Mouse (Mus musculus): ENCODE measurements around the gene Pgap3. TPM values are rescaled to one million over a fixed set of nuclear protein-coding genes. Genes with fewer than 3 reads are reported as not detected.
A peak's percentile ranks its signal among the peaks of the same experiment; 100 is the strongest.

The Pgap3 gene
- 8.0 and 8.6 TPM in 2 replicates for polyA plus RNA-seq (2015; fragmentation: Nextera tagmentation; extraction: Ambion mirVana)

DNA sequence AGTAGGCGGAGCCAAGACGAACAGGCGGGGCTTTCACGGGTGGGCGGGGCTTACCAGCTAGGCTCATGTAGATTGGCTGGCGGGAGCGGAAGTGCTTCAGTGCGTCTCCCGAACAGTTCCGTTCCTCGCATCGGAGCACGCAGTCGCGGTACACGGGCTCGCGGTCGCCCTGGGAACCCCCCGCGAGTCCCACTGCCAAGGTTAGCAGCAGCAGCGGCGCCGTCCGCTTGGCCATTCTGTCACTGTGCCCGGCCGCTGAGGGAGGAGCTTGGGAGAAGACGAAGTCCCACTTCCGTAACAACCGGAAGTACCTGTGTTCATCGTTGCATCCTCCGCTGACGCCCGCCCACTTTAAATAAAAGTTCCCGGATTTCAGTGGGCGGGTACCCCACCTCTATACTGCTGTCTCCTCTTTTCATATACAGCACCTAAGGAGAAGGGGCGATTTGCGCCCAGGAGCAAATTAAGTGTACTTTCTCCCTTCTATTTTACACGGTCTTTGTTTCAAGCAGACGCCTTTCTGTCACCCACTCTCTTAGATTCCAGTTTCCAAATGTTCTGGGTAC lies at the start of gene Pgap3:
Gene Pgap3 (minus strand): TSS at position 330 of the 566 bp plus-strand sequence.
- peaks cover 4% of the 10 kb centered on the region; the same call in 1 of the 2 replicates for H3K4me1 ChIP-seq (ENCODE audit: insufficient read depth, low read depth, low read length)
- H3K9me3 ChIP-seq (ENCODE audit: low read length), result no peaks in the 10 kb centered on the region
- WGBS, result 1% methylated on average over 40 of the region's 40 CpGs
- H3K9ac ChIP-seq (replicated peaks; ENCODE audit: low read depth), result peak within 1 kb of the TSS; percentile 57
- peak within 1 kb of the TSS; percentile 94 for H3K27ac ChIP-seq (ENCODE audit: low read length)
- DNase-seq (ENCODE audit: low spot score) (peak; percentile 93), ATAC-seq (peak; percentile 94)
- TF ChIP-seq EP300 (IDR thresholded peaks at IDR 0.05) (no peak), CTCF (IDR thresholded peaks at IDR 0.05) (no peak)
- H3K4me3 ChIP-seq (ENCODE audit: low read depth, low read length), result peak within 1 kb of the TSS; percentile 61
- no peaks in the 10 kb centered on the region for H3K27me3 ChIP-seq (replicated peaks; ENCODE audit: insufficient read depth, low read length)
- no peaks in the 10 kb centered on the region for H3K36me3 ChIP-seq (ENCODE audit: insufficient read depth, low read length)
- H3K4me2 ChIP-seq (replicated peaks; ENCODE audit: low read depth, low read length), result peak within 1 kb of the TSS; percentile 58

GRCm38 (mm10) chr11:98449419-98449818 lies 49.1 kb upstream of the Pgap3 start:
- Histone ChIP-seq H3K9me3 (ENCODE audit: low read length) (no peaks in the 10 kb centered on the region), H3K4me2 (replicated peaks; ENCODE audit: low read depth, low read length) (peak overlapping the region; percentile 52), H3K36me3 (ENCODE audit: insufficient read depth, low read length) (no peaks in the 10 kb centered on the region), H3K27me3 (replicated peaks; ENCODE audit: insufficient read depth, low read length) (no peaks in the 10 kb centered on the region), H3K27ac (ENCODE audit: low read length) (no peak overlapping the region), H3K4me3 (ENCODE audit: low read depth, low read length) (no peak overlapping the region), H3K4me1 (ENCODE audit: insufficient read depth, low read depth, low read length) (no peaks in the 10 kb centered on the region), H3K9ac (replicated peaks; ENCODE audit: low read depth) (no peak overlapping the region)
- no peak for DNase-seq (ENCODE audit: low spot score)
- TF ChIP-seq CTCF (IDR thresholded peaks at IDR 0.05) (no peak), EP300 (IDR thresholded peaks at IDR 0.05) (no peak)
- no peak for ATAC-seq
- 48% methylated on average over 3 of the region's 3 CpGs for WGBS

DNA sequence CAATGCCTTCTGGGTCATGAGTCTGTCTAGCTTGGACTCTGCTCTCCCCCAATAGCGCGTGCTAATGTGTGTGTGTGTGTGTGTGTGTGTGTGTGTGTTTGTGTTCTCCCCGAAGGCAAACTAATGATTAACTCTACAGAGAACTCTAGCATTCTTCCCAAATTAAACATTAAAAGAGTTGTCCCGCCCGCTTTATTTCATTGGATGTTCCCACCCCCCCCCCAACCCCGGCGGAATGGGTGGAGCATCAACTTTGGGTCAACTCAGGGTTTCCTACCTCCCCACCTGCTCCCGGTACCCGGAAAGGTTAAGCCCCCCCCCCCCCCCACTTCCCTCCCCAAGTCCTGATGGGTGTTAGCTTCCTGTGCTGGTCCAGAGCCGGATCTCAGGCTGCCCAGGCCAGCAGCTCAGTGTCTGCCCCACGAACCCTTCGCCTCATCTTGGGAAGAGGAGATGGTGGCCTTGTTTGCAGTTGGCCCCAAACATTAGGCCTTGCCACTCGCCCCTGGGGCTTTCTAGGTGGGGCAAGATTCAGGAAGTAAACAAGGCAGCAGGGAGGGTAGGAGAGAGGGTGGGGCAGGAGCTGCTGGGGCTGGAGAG lies 48.0 kb upstream of the Pgap3 start:
- H3K27me3 ChIP-seq (replicated peaks; ENCODE audit: insufficient read depth, low read length), result no peaks in the 10 kb centered on the region
- H3K4me3 ChIP-seq (ENCODE audit: low read depth, low read length), result peak overlapping the region; percentile 46
- no peaks in the 10 kb centered on the region for H3K4me1 ChIP-seq (ENCODE audit: insufficient read depth, low read depth, low read length)
- DNase-seq (ENCODE audit: low spot score) (peak; percentile 78), ATAC-seq (peak; percentile 53)
- 22% methylated on average over 10 of the region's 13 CpGs for WGBS
- H3K4me2 ChIP-seq (replicated peaks; ENCODE audit: low read depth, low read length), result peak overlapping the region; percentile 52
- H3K9me3 ChIP-seq (ENCODE audit: low read length), result no peaks in the 10 kb centered on the region
- peak overlapping the region; percentile 85 for H3K27ac ChIP-seq (ENCODE audit: low read length)
- TF ChIP-seq EP300 (IDR thresholded peaks at IDR 0.05) (0 out of 2 replicates have a peak, but pooled peaks have one; percentile 16), CTCF (IDR thresholded peaks at IDR 0.05) (no peak)
- no peaks in the 10 kb centered on the region for H3K36me3 ChIP-seq (ENCODE audit: insufficient read depth, low read length)
- no peak overlapping the region for H3K9ac ChIP-seq (replicated peaks; ENCODE audit: low read depth)

DNA sequence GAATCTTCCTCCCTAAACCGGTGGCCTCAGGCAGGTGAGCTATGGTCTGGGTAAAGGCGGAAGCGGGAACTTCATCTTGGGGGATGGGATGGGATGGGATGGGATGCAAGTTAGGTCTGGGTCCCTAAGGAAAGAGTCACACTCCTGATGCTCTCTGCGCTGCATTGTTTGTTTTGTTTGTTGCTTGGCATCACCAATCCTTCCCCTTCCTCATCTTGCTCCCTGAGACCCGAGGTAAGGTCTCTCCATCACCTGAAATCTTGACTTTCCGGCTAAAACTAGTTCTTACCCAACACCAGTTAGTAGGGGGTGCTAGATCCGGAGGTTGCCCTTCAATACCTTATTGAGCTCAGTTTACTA lies 47.2 kb upstream of the Pgap3 start:
- Histone ChIP-seq H3K9ac (replicated peaks; ENCODE audit: low read depth) (peak overlapping the region; percentile 39; the same call in 1 of the 2 replicates), H3K4me2 (replicated peaks; ENCODE audit: low read depth, low read length) (peak overlapping the region; percentile 52), H3K27me3 (replicated peaks; ENCODE audit: insufficient read depth, low read length) (no peaks in the 10 kb centered on the region), H3K36me3 (ENCODE audit: insufficient read depth, low read length) (no peaks in the 10 kb centered on the region), H3K27ac (ENCODE audit: low read length) (peak overlapping the region; percentile 85), H3K4me1 (ENCODE audit: insufficient read depth, low read depth, low read length) (no peaks in the 10 kb centered on the region), H3K9me3 (ENCODE audit: low read length) (no peaks in the 10 kb centered on the region), H3K4me3 (ENCODE audit: low read depth, low read length) (peak overlapping the region; percentile 46)
- DNase-seq (ENCODE audit: low spot score) (no peak), ATAC-seq (no peak)
- TF ChIP-seq EP300 (IDR thresholded peaks at IDR 0.05), result no peak
- TF ChIP-seq CTCF (IDR thresholded peaks at IDR 0.05), result no peak
- 16% methylated on average over 6 of the region's 7 CpGs for WGBS

- no peaks in the 10 kb centered on the region for H3K36me3 ChIP-seq (ENCODE audit: insufficient read depth, low read length)
- 3% methylated on average over 28 of the region's 33 CpGs for WGBS
- H3K4me1 ChIP-seq (ENCODE audit: insufficient read depth, low read depth, low read length), result no peaks in the 10 kb centered on the region
- H3K9ac ChIP-seq (replicated peaks; ENCODE audit: low read depth), result peak overlapping the region; percentile 39; the same call in 1 of the 2 replicates
- H3K27me3 ChIP-seq (replicated peaks; ENCODE audit: insufficient read depth, low read length), result no peaks in the 10 kb centered on the region
- H3K27ac ChIP-seq (ENCODE audit: low read length), result peak overlapping the region; percentile 85
- TF ChIP-seq CTCF (IDR thresholded peaks at IDR 0.05), result no peak
- TF ChIP-seq EP300 (IDR thresholded peaks at IDR 0.05), result 0 out of 2 replicates have a peak, but pooled peaks have one; percentile 17
- peak; percentile 87 for DNase-seq (ENCODE audit: low spot score)
- peak; percentile 86 for ATAC-seq
- H3K4me2 ChIP-seq (replicated peaks; ENCODE audit: low read depth, low read length), result peak overlapping the region; percentile 52
- peak overlapping the region; percentile 46 for H3K4me3 ChIP-seq (ENCODE audit: low read depth, low read length)
- H3K9me3 ChIP-seq (ENCODE audit: low read length), result no peaks in the 10 kb centered on the region
These were observed 46.5 kb upstream of the Pgap3 start for GRCm38 (mm10) chr11:98446562-98447474.

DNA sequence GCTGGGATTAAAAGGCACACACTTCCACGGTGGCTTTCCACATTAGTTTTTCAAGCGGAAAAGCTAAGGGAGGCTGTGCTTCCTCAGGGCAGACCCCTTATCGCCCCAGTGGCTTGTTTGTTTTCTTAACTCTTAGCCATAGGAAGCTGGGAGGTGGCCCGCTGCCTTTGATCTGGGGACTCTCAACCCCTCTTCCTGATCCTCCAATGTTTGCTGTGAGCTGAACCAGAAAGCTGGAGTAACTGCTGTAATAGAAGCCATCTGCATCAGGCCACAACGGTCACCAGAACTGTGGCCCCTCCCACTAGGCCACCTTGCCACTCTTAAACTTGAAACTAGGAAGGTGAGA lies 45.9 kb upstream of the Pgap3 start, which contains the start of gene Grb7:
Gene Grb7 (plus strand): TSS at position 182 of the 349 bp plus-strand sequence.
- H3K27ac ChIP-seq (ENCODE audit: low read length), result peak within 1 kb of the TSS; percentile 85
- DNase-seq (ENCODE audit: low spot score), result no peak

More for the DNA sequence above, 45.9 kb upstream of the Pgap3 start, which contains the start of gene Grb7:
- H3K27me3 ChIP-seq (replicated peaks; ENCODE audit: insufficient read depth, low read length), result no peaks in the 10 kb centered on the region
- WGBS, result 4% methylated on average over 5 of the region's 5 CpGs
- TF ChIP-seq EP300 (IDR thresholded peaks at IDR 0.05), result no peak
- no peak for TF ChIP-seq CTCF (IDR thresholded peaks at IDR 0.05)
- H3K4me2 ChIP-seq (replicated peaks; ENCODE audit: low read depth, low read length), result peak within 1 kb of the TSS; percentile 52
- no peaks in the 10 kb centered on the region for H3K9me3 ChIP-seq (ENCODE audit: low read length)
- H3K4me3 ChIP-seq (ENCODE audit: low read depth, low read length), result peak within 1 kb of the TSS; percentile 46
- H3K36me3 ChIP-seq (ENCODE audit: insufficient read depth, low read length), result no peaks in the 10 kb centered on the region
- peak within 1 kb of the TSS; percentile 39; the same call in 1 of the 2 replicates for H3K9ac ChIP-seq (replicated peaks; ENCODE audit: low read depth)
- peak; percentile 4; the same call in 1 of the 2 replicates for ATAC-seq
- H3K4me1 ChIP-seq (ENCODE audit: insufficient read depth, low read depth, low read length), result no peaks in the 10 kb centered on the region
